Mouse (Mus musculus) MEL (cell line): Measurements from ENCODE around the gene Camta2.

ENCODE experiments used
- E2F4 ChIP-seq: IDR thresholded peaks from 2 replicates; pipeline ENCODE4 v1.6.1; 2011; ENCODE audit warnings: low read depth, low read length, improper control_type of control experiment, borderline replicate concordance
- EP300 ChIP-seq, 2 experiments: IDR thresholded peaks; 2 replicates each; pipeline ENCODE4 v1.6.1; 2011; ENCODE audit warnings: improper control_type of control experiment in 2 of 2, low read length in 2 of 2, low read depth in 1 of 2, mild to moderate bottlenecking in 1 of 2
- KAT2A ChIP-seq: conservative IDR thresholded peaks from 2 replicates; pipeline ENCODE4 v1.6.1; 2012; ENCODE audit warnings: low read depth, low read length, improper control_type of control experiment, inconsistent platforms
- MAFK ChIP-seq: IDR thresholded peaks from 2 replicates; pipeline ENCODE4 v1.6.1; 2011; ENCODE audit warnings: low read depth, mild to moderate bottlenecking, low read length, improper control_type of control experiment, borderline replicate concordance
- MYC ChIP-seq: IDR thresholded peaks from 2 replicates; pipeline ENCODE4 v1.6.1; 2011; ENCODE audit warnings: low read depth, mild to moderate bottlenecking, low read length, improper control_type of control experiment, moderate library complexity
- RAD21 ChIP-seq: IDR thresholded peaks from 2 replicates; pipeline ENCODE4 v1.6.1; 2011; ENCODE audit warnings: mild to moderate bottlenecking, low read depth, low read length, improper control_type of control experiment
- TAL1 ChIP-seq: IDR thresholded peaks from 2 replicates; pipeline ENCODE4 v1.6.1; 2012; ENCODE audit warnings: mild to moderate bottlenecking, inconsistent platforms, low read length, moderate library complexity, mixed read lengths
- TBP ChIP-seq: IDR thresholded peaks from 2 replicates; pipeline ENCODE4 v1.8.0; 2011; ENCODE audit warnings: low read depth, low read length, improper control_type of control experiment
- ZC3H11A ChIP-seq: IDR thresholded peaks from 2 replicates; pipeline ENCODE4 v1.6.1; 2012; ENCODE audit warnings: low read depth, mild to moderate bottlenecking, inconsistent platforms, low read length, improper control_type of control experiment
- ZNF384 ChIP-seq: IDR thresholded peaks from 2 replicates; pipeline ENCODE4 v1.6.1; 2012; ENCODE audit warnings: low read depth, mild to moderate bottlenecking, inconsistent platforms, low read length, improper control_type of control experiment

GRCm38 (mm10) chr11:70700613-70701012, 12.7 kb upstream of the Camta2 start:
- TF ChIP-seq MYC (no peak), RAD21 (no peak), KAT2A (no peak), TAL1 (no peak), E2F4 (no peak), ZC3H11A (no peak), EP300 (IDR thresholded peaks at IDR 0.05; ENCODE audit: low read depth in 1 of 2, low read length in 2 of 2) (no peak), MAFK (no peak), ZNF384 (no peak), TBP (no peak)
